Mouse (Mus musculus): ENCODE results near the gene Tmem235.
A peak's percentile ranks its signal among the peaks of the same experiment; 100 is the strongest.

Gene Tmem235

DNA sequence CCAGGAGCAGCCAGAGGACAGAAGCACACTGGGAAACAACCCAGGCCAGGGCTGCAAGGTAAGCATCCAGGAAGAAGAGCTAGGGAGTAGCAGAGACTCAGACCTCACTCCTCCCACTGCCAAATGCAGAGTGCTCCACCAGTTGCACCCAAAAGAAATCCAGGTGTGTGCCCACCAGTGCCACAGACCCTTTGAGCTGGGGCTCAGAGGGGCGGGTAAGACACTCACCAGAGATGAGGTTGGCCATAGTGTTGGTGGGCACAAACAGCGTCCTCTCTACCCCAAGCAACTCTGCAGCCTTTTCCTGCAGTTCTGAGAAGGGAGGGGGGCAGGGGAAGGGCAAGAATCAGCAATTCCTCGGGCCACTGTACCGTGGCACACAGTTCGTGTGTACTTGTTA is 10.8 kb downstream of the Tmem235 start:
- DNase-seq: no peak

DNA sequence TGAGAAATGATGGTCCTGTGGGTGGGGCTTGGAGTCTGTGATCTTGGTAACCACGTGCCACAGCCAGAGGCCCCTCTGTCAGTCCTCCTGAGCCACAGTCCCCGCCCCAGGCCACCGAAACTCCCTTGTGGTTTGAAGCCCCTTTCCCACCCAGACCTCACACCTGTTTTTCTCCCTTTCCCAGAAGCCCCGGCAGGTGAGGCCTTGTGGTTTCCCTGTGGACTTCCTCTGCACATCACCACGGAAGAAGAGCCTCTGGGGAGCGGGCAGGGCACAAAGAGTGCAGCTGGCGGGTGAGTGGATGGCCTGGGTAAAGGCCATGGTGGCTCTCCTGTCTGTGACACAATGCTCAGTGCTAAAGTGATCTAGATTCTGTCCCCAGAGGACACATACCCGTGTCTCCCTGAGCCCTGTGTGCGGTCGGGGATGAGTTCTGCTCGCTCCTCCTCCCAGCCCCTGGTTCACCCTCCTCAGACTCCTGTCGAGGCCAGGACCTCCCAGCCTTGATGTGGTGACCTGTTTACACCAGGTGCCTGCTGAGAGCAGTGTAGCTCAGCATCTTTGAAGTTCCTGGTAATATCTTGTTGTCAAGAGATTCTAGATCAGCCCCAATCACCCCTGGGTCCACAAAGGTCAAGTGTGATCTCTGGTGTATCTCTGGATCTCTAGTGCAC is 11.5 kb downstream of the Tmem235 start:
- peak; percentile 52 to 56 for DNase-seq

DNA sequence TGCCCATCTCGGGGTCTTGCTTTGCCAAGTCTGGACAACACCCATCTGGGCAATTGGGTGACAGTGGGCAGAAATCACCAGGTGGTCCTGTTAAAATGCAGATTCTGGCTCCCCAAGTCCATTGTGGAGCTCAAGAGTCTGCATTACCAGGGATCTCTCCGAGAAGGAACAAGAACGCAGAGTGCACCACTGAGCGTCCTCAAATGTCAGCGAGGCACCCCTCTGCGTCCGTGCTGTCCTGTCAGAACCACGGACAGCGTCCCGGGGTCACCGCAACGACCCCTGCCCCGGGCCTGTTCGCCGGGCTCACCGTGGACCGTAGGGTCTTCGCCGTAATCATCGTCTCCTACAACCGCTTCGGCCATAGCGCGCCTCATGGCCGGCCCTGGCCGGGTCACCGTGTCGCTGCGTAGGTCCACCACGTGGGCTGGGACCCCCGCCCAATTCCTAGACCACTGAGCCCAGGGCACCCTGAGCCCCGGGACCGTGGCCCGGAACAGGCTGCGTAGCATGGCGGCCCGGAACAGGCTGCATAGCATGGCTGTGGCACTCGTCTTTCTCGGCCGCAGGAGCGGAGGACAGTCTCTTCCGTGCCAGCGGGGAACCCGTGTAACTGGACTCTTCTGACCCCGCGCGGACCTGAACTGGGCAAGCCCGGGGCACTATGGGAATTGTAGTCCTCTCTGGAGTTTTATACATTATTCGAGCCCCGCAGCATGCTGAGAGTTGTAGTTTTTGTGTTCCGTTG is 12.5 kb downstream of the Tmem235 start, which contains the start of gene Tha1:
Tha1 (minus strand) TSS at position 621 of the 748 bp plus-strand sequence.
- peak; percentile 86 to 88 for DNase-seq

DNA sequence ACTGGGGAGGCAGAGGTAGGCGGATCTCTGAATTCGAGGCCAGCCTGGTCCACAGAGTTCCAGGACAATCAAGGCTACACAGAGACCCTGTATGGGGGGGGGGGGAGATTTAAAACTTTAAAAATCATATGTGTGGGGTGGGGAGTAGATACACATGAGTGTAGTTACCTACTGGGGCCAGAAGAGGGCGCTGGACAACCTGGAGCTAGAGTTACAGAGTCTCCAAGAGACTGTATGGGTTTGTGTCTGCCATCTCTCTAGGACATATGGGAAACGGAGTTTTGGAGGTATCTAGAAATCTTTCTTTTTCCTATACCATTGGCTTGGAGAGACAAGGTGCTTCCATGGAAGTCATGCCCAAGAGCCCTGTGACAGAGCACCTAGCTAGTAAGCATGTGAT is 13.9 kb downstream of the Tmem235 start:
- DNase-seq: peak in 1 of 2 experiments; percentile 46

DNA sequence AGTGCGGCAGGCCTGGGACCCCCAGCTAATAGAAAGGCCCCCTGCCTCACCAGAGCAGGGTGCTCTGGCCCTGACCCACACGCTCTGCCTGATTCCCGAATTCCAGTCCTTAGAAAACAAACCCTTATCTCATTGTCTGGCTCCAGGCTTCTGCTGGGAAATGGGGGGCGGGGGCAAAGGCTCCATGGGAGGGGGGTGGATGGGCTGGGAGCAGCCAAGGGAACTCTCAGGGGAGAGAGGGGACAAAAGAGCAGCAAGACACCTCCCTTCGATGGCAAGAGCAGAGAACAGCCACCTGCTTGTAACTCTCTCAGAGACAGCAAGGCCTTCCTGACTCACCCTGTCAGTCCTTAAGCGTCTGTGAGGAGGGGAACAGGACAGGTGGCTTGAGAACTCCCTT is 15.1 kb downstream of the Tmem235 start:
- DNase-seq: no peak

DNA sequence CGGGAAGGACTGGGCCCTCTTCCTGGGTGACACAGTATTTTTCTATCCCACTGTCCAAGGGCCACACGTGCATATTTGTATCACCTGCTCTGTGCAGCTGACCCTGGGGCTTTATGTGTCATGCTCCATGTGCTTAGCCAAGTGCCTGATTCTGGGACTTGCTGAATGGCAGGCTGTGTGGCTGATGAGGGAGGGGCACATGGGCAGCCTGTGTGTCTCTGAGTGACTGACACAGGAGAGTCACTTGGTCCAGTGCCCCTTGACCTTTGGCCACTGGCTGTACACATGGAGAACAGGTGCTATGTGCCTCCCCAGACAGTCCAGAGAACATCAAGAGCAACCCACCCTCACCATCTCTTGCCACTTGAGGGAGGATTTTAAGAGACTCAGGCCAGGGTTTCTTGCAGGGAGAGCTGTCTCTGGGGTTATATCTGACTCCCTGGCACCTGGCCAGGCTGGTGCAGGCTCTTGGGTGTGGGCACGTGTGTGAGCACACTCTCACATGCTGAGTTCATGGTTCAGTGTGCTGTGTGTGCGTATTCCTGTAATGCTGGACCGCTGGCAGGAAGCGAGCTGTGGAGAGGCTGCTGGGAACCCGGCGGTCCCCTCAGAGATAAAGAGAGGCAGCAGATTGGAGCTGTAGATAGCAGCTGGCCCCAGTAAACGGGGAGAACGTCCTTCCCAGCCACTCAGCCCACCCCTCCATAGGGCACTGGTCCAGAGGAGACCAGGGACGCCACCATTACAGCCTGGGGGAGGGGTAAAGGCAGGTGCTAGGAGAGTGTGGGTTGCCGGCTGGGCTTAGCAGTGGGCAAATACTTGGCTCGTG is 17.6 kb downstream of the Tmem235 start:
- peak; percentile 60 to 77 for DNase-seq

DNA sequence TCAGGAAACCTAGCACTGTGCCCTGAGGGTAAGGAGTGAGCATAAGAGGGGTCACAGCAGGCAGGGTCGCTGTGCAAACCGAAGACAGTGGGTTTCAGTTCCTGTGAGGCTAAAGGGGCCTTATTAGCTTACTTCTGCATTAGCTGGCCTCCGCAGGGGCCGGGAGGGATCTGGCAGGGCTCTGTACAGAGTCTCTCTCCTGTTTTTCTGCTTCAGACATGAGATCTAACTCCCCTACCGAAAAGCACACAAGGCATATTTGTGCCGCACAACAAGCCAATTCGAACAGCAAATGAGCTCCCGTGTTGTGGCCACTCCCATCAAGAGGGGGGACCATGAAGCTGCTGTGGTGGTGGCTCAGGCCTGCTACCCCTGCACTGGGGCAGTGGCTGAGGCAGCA is 18.3 kb downstream of the Tmem235 start:
- peak in 1 of 2 experiments; percentile 35 for DNase-seq

DNA sequence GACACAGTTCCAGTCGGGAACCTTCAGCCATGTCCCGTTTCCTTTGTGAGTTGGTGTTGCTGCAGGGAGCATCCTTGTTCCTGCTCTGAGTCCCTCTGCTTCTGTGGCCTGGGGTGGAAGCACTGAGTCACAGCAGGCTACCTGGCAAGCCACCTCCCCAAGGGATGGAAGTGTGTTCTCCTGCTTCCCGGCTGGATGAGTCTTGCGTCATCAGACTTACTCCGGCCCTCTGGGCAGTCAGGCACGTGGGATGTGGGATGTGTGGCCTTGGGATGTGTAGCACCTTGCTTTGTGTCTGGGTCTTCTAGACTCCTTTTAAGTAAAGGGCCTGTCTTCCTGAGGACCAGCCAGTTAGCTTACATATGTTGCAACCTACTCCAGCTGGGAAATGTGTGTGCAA is 19.1 kb downstream of the Tmem235 start:
- no peak for DNase-seq

DNA sequence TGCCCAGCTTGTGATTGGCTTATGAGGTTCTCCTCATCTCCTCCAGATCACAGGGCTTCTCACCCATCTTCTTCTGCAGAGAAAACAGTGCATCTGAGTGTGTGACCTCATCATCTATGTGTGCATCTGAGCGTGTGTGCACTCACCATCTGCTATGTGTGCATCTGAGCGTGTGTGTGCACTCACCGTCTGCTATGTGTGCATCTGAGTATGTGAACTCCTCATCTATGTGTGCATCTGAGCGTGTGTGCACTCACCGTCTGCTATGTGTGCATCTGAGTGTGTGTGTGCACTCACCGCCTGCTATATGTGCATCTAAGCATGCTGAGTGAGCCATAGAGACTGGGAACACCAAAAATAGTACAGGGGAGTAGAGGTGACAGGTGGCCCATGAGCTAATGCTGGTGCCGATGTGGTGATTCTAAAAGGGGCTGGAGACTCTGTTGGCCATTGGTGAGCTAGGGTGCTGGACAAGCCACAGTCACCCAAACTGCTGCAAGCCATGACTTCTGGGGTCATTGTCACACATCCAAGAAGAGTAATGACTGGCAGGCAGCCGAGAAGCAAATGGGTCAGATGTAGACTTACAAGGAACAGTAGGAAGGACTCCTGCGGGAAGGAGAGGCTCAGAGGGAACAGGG is 19.9 kb downstream of the Tmem235 start:
- no peak for DNase-seq

DNA sequence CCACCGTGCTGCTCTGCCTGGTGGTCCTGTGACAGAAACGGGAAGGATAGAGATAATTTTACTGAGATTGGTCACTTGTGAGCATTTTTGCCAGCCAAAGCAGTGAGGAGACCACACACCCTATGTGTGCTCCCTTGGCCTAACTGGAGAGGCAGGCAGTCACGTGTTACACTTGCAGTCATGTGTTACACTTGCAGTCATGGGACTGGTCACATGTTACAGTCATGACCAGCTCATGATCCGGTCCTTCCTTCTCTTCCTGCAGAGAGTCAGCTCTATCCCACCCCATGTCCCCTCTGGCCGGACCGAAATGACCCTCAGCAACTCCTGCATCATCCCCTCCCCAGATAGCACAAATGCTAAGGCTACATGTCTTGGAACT is 20.4 kb downstream of the Tmem235 start:
- no peak for DNase-seq

DNA sequence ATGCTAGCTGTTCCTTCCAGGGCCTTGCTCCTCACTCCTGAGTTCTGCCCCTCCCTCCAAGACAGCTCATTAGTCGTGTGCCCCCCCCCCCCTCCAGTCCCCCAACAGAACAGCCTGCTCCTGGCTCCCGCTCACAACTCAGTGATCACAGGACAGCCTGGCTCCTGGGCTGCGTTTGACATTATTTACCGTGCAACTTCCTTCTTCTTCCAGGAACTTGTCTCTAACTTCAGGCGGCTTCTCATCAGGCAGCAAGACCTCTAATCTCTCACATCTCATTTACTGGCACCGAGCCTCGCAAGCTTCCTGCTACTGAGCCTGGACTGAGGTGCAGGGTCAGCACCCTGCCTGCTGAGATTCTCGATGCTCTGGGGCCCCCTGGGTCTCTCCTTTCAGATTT is 21.2 kb downstream of the Tmem235 start:
- peak; percentile 77 to 82 for DNase-seq

DNA sequence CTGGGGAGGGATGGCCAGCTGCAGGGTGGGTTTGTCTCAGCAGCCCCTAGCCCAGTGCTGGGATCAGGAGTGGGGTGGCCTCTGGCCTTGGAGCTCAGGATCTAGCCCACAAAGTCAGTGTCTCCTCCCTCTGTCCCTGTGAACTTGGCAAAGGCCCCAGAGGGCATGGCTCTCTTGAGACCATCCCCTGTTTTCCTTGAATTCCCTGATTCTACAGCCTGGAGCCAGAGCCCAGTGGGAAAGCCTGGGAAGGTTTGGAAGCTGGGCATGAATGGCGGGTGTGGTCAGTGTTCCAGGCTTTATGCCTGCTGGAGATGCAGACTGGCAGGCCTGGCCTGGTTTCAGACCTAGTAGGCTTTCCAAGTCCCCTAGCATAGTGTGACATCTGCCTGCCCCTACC is 21.7 kb downstream of the Tmem235 start:
- peak; percentile 52 to 73 for DNase-seq

DNA sequence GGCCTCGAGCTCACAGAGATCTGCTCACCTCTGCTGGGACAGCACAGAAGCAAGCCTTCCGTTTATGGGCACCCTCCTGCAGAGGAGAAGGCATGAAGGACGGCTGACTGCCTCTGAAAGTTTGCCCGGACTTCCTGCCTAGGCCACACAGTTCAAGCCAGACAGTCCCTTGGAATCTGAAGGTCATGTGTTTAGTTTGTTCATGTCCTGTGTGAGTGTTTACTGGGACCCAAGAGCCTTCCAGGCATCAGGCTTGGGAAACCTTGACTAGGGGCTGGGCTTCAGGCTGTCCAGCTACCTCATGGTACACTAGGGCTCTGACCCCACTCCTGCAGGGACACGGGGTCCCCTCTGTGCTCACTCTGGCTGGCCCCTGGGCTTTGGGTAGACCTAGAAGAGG is 25.4 kb downstream of the Tmem235 start:
- DNase-seq: peak in 1 of 2 experiments; percentile 55

DNA sequence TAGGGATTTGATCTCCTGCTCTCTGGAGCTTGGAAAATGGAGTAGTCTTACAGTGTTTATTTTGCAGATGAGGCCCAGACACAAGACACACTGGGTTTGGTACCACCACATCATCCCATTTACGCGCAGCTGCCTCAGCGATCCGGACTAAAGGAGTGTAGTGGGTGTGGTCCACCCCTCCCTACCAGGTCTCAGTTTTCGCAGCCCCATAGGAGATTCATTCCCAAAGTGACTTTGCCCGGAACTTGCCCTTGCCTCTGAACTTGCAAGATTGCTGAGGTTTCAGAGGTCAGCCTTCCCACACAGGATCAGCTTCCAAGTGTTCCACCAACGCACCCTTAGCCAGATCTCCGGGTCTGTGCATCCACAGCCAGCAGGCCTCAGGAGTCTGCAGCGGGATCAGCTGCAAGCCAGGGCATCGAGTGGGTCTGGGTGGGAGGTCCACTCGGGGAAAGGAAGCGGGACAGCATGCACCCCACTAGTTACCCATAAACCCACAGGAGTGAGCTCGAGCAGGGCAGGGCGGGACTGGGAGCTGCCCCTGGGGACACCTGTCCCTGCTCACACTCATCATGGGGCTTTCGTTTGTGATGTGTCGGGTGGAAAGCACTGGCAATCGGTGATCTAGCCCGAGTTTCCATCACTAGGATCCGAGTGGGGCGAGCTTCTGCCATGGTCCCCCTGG is 27.8 kb downstream of the Tmem235 start:
- DNase-seq: no peak

DNA sequence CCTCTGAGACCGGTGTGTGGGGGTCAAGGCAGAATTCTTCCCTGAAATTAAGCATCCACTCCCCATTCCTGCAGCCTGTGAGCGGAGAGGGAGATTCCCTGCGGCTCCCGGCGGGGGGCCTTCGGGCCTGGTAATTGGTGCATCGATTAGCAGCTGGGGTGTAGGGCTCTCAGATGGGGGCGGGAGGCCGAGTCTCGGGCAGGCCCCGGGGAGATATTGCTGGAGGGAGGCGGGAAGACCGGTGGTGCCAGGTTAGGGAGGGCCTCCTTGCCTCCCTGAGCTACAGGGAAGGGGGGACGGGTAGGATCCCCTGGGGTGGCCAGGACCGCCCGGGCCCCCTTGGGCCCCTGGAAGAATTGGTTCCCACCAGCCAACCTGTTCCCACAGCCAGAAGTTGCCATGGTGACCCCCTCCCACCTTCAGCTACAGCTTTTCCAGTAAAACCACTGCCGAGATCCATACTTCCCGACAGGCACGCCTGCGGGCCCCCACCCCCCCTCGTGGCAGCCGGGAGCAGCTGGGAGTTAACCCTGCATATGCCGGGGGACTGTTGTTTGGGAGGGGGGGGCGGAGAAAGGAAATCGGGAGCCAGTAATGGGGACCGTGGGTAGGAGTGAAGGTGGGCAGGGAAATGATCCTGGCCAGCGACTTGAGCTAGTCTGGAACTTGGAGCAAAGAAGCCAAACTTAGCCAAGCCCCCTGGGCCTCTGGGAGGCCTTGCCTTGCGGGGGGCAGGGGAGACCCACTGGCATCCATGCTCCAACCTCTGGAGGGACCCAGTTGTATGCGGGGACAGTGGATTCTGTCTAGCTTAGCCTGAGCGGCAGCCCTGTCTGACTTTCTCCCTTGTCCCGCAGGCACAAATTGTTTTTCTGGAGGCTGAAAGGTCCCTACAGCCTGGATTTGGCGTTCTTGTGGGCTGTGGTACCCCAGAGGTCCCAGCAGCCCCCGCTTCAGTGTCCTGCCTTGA is 28.6 kb downstream of the Tmem235 start:
- peak; percentile 45 to 66 for DNase-seq

DNA sequence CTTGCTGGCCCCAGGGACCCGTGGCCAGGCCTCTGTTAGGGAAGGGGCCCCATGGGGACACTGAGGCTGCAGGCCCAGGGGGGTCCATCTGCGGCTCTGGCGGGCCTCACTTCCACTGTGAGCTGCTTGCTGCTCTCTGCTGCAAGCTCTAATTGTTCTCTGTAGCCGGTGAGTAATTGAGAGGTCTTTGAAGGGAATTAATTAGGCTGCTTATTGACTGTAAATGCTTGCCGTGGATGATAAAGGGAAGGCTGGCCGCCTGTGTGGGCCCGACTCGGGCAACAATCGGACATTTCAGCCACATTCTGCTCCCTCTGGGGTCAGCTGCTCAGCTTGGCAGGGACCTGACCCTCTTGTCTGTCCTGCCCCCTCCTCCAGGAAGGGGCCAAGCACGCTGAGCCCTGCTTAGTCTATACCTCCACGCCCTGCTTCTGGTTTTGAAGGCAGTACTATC is 29.4 kb downstream of the Tmem235 start:
- no peak for DNase-seq

DNA sequence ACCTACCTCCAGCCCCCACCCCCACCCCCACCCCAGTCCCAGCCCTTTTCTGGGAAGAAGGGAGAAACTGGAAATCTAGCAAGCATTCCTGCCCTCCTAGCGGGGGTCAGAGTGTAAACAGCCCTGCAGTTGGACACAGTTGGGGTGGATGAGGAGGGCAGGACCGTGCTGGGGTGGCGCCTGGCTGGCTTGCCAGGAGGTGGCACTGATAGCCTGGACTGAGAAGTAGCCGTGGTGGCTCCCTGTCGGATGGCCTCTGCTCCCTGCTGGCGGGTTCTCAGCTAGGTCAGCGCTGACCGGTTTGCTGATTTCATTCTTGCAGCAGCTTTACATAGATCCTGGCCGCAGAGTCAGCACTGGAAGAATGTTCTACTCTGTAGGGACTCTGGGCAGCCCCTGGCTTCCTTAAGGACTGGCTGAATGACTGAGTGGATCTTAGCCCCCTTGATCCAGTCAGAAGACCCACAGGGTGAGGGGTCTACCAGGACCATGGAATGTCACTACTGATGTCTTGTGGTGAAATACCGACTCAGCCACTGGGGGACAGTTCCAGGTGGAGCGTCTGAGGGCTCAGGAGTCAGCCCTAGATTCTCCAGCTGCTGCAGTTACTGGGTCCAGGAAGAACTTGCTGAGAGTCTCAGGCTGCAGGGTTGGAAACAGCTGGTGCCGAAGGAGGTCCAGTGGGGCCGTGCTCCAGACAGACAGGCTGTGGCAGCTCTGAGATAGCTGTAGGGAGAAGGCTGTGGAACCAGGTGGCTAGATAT is 30.1 kb downstream of the Tmem235 start:
- DNase-seq: peak; percentile 49 to 68

DNA sequence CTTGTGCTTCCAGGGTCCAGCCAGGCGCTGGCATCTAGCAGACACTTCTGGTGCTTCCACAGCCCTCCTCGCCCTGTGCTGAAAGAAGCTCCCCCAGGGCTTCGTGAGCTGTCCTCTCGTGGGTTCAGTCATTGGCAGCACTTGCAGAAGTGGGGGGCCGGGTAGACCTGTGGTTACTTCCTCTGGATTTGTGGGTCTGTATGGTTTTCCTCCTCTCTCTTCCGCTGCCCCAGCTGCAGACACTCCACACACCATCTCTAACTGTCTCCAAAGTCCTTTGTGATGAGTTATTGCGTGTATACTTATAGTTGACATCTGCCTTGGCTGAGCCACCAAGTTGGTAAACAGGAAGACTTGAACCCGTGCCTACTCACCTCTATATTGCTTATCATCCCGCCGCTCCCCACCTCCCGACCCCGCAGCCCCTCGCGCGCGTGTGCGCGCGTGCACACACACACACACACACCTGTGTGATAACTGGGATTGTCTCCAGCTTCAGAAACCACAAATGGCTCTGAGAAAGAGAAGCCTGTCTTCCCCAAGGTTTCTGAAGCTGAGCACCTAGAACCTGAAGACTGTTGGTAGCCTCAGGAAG is 31.1 kb downstream of the Tmem235 start:
- no peak for DNase-seq

DNA sequence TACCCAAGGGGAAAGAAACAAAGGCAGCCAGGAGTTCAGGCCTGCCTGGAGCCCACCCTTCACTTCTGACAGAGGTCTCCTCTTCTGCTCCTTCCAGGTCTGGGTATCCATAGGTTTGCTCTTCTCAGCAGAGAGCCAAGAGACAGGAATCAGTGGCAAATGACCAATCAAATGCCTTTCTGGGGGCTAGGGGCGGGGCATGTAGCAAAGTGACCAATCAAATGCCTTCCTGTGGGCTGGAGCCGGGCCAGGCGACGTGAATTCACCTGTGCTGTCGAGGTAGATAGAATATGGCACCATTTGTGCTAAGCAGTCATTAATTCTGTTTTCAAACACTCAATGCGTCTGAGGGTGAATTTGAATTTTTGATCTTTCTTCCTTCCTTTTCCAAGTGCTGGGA is 31.6 kb downstream of the Tmem235 start:
- peak in 1 of 2 experiments; percentile 42 for DNase-seq

DNA sequence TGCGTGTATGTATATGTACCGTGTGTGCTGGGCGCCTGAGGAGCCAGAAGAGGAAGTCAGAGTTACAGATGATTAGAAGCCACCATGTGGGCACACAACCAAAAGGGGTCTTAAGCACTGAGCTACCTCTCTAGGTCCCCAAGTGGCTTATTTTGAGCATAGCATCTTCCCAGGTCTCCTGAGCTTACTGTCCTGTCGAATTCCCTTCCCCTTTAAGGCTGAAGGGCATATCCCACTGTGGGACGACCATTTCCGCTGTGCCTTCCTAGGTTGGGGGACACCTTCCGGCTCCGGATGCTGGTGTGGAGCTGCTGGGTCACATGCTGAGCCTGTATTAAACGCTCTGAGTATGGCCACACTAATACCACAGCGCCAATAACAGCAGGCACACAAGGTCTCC is 34.1 kb downstream of the Tmem235 start:
- DNase-seq: no peak
